Mouse (Mus musculus) midbrain, embryonic 12.5 days (tissue): ENCODE measurements at regions not wholly inside any gene's neighbourhood (a gene's known extent, or its start where the extent isn't known, plus 50 kb on each side); places are given as distances from the start of the nearest gene placed in this dataset.

ENCODE experiments used
- ATAC-seq: fragments of 200-750 bp; cut with Nextera tagmentation; 2 replicates; pipeline ENCODE4 v1.8.0; 2017; ENCODE audit warnings: low read depth, moderate TSS enrichment, moderate library complexity; ENCODE audit not compliant: low FRiP score
- H3K27ac ChIP-seq: fragments of 300-500 bp; sonication (generic); replicated peaks from 2 replicates; pipeline ENCODE4 v1.5.1; 2016; ENCODE audit warnings: mild to moderate bottlenecking
- H3K27me3 ChIP-seq: fragments of 300-500 bp; sonication (generic); 2 replicates; pipeline ENCODE4 v1.6.1; 2016; ENCODE audit warnings: mild to moderate bottlenecking
- H3K36me3 ChIP-seq: fragments of 300-500 bp; sonication (generic); 2 replicates; pipeline ENCODE4 v1.6.1; 2016
- H3K4me1 ChIP-seq: fragments of 300-500 bp; sonication (generic); 2 replicates; pipeline ENCODE4 v1.6.1; 2016
- H3K4me2 ChIP-seq: fragments of 300-500 bp; sonication (generic); replicated peaks from 2 replicates; pipeline ENCODE4 v1.6.1; 2016; ENCODE audit warnings: mild to moderate bottlenecking, moderate library complexity
- H3K4me3 ChIP-seq: fragments of 300-500 bp; sonication (generic); 2 replicates; pipeline ENCODE4 v1.5.1; 2016; ENCODE audit warnings: mild to moderate bottlenecking
- H3K9ac ChIP-seq: fragments of 300-500 bp; sonication (generic); replicated peaks from 2 replicates; pipeline ENCODE4 v1.6.1; 2016; ENCODE audit warnings: mild to moderate bottlenecking, moderate library complexity
- H3K9me3 ChIP-seq: fragments of 300-500 bp; sonication (generic); 2 replicates; pipeline ENCODE4 v1.6.1; 2016; ENCODE audit warnings: mild to moderate bottlenecking
- WGBS: fragments of 180-500 bp; shearing (Covaris S2); methylation state at CpG from one replicate; pipeline ENCODE4 v1.1.7; 2016; 5-methylcytosine and 5-hydroxymethylcytosine counted together

DNA sequence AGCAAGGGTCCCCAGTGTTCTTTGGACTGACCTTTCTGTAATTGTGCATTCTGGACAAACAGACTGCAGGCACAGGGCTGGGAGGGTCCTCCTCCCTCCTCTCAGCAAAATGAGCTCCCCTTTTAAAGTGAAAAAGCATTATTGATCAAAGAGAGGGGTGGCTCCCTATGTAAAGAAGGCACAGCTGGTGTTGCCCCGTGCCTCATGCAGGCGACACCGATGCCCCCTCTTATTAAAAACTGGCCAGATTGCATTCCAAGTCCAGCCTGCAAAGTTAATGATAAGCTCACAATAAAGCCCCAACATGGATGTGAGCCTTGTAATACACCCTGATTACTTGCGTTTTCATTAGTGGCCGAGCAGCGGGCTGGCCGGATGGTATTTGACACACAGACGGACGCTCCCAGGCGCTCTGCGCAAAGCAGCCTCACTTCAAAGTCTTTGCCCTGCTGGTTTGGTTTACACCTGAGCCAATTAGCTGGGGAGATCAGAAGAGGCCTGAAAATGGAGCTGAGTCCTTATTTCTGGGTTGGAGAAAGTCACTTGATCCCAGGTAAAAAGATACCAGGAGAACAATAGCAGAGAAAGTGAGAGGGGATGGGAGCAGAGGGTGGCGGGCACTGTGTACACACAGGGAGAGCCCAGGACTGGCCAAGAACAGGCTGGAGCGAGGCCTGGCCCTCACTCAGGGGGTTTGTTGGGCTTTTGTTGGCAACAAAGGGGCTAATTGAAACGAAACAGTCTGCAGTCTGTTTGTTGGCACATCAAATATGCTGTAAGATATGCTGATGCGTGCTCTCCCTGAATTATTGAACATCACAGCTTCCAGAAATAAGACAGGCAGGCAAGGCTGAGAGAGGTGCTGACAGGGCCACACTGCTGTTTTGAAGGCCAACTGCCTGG, 301.4 kb upstream of the Irx4 start:
- ATAC-seq: peak; percentile 71
- peak overlapping the region; percentile 75 for H3K27ac ChIP-seq
- peak overlapping the region; percentile 28 for H3K4me2 ChIP-seq
- H3K9ac ChIP-seq: peak overlapping the region; percentile 15; the same call in 1 of the 2 replicates
- H3K4me1 ChIP-seq: peaks cover 20% of the 10 kb centered on the region
- no peak overlapping the region for H3K4me3 ChIP-seq
- no peaks in the 10 kb centered on the region for H3K9me3 ChIP-seq
- WGBS: 9% methylated on average over 15 of the region's 15 CpGs
- H3K27me3 ChIP-seq: peaks cover 13% of the 10 kb centered on the region; the same call in 1 of the 2 replicates
- no peaks in the 10 kb centered on the region for H3K36me3 ChIP-seq

GRCm38 (mm10) chr13:72961291-72961690, 299.0 kb upstream of the Irx4 start:
- no peak overlapping the region for H3K27ac ChIP-seq
- no peaks in the 10 kb centered on the region for H3K36me3 ChIP-seq
- WGBS: 92% methylated on average over 3 of the region's 3 CpGs
- no peak overlapping the region for H3K4me3 ChIP-seq
- no peak overlapping the region for H3K9ac ChIP-seq
- peaks cover 8% of the 10 kb centered on the region; the same call in 1 of the 2 replicates for H3K27me3 ChIP-seq
- no peak overlapping the region for H3K4me2 ChIP-seq
- H3K4me1 ChIP-seq: peaks cover 20% of the 10 kb centered on the region
- ATAC-seq: no peak
- no peaks in the 10 kb centered on the region for H3K9me3 ChIP-seq

GRCm38 (mm10) chr13:72972165-72972564, 288.1 kb upstream of the Irx4 start:
- Histone ChIP-seq H3K4me2 (no peak overlapping the region), H3K27ac (no peak overlapping the region), H3K36me3 (no peaks in the 10 kb centered on the region), H3K4me1 (no peaks in the 10 kb centered on the region), H3K9ac (no peak overlapping the region), H3K27me3 (peaks cover 7% of the 10 kb centered on the region; the same call in 1 of the 2 replicates), H3K4me3 (no peak overlapping the region), H3K9me3 (no peaks in the 10 kb centered on the region)
- 94% methylated on average over 4 of the region's 4 CpGs for WGBS
- ATAC-seq: no peak

- Histone ChIP-seq H3K4me2 (no peak overlapping the region), H3K9me3 (no peaks in the 10 kb centered on the region), H3K27ac (no peak overlapping the region), H3K36me3 (no peaks in the 10 kb centered on the region), H3K27me3 (peaks cover 7% of the 10 kb centered on the region; the same call in 1 of the 2 replicates), H3K4me3 (no peak overlapping the region), H3K4me1 (no peaks in the 10 kb centered on the region), H3K9ac (no peak overlapping the region)
- 43% methylated on average over 1 of the region's 1 CpGs for WGBS
- ATAC-seq: no peak
Observed at GRCm38 (mm10) chr13:72972894-72973293, 287.4 kb upstream of the Irx4 start.

- Histone ChIP-seq H3K4me2 (no peak overlapping the region), H3K27me3 (no peaks in the 10 kb centered on the region), H3K4me1 (no peaks in the 10 kb centered on the region), H3K4me3 (no peak overlapping the region), H3K9me3 (no peaks in the 10 kb centered on the region), H3K36me3 (no peaks in the 10 kb centered on the region), H3K9ac (no peak overlapping the region), H3K27ac (no peak overlapping the region)
- WGBS: 86% methylated on average over 6 of the region's 6 CpGs
- ATAC-seq: no peak
Observed at GRCm38 (mm10) chr13:72977213-72977612, 283.1 kb upstream of the Irx4 start.

DNA sequence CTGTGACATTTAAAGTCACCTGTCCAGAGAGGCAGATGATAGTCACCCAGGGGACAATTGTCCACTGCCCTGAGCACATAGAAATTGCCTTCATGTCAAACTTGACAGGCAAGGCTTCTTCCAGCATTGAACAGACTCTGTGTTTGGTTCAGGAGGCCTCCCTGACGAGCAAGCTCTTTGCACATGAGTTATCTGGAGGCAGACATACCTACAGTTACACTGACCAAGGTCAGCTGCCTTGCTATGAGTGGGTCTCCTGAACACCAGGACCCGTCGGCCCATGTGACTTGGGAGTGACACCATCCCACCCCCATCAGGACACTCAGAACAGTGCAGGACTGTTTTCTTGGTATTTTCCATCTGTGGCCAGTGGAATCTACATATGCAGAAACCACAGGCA, 282.3 kb upstream of the Irx4 start:
- no peaks in the 10 kb centered on the region for H3K4me1 ChIP-seq
- H3K4me3 ChIP-seq: no peak overlapping the region
- H3K9ac ChIP-seq: no peak overlapping the region
- H3K36me3 ChIP-seq: no peaks in the 10 kb centered on the region
- H3K27ac ChIP-seq: no peak overlapping the region
- H3K4me2 ChIP-seq: no peak overlapping the region
- 75% methylated on average over 3 of the region's 3 CpGs for WGBS
- H3K9me3 ChIP-seq: no peaks in the 10 kb centered on the region
- H3K27me3 ChIP-seq: no peaks in the 10 kb centered on the region
- no peak for ATAC-seq

- H3K4me2 ChIP-seq: no peak overlapping the region
- H3K27me3 ChIP-seq: no peaks in the 10 kb centered on the region
- no peak overlapping the region for H3K4me3 ChIP-seq
- no peaks in the 10 kb centered on the region for H3K36me3 ChIP-seq
- ATAC-seq: no peak
- no peak overlapping the region for H3K27ac ChIP-seq
- H3K4me1 ChIP-seq: no peaks in the 10 kb centered on the region
- H3K9me3 ChIP-seq: no peaks in the 10 kb centered on the region
- H3K9ac ChIP-seq: no peak overlapping the region
Observed at GRCm38 (mm10) chr13:72978966-72979365, 281.3 kb upstream of the Irx4 start.

- WGBS: 80% methylated on average over 17 of the region's 17 CpGs
- no peaks in the 10 kb centered on the region for H3K4me1 ChIP-seq
- H3K27ac ChIP-seq: no peak overlapping the region
- H3K27me3 ChIP-seq: no peaks in the 10 kb centered on the region
- no peak overlapping the region for H3K9ac ChIP-seq
- no peaks in the 10 kb centered on the region for H3K36me3 ChIP-seq
- H3K9me3 ChIP-seq: no peaks in the 10 kb centered on the region
- no peak for ATAC-seq
- no peak overlapping the region for H3K4me3 ChIP-seq
- H3K4me2 ChIP-seq: no peak overlapping the region
Observed at GRCm38 (mm10) chr13:72992589-72993409, 267.5 kb upstream of the Irx4 start.

DNA sequence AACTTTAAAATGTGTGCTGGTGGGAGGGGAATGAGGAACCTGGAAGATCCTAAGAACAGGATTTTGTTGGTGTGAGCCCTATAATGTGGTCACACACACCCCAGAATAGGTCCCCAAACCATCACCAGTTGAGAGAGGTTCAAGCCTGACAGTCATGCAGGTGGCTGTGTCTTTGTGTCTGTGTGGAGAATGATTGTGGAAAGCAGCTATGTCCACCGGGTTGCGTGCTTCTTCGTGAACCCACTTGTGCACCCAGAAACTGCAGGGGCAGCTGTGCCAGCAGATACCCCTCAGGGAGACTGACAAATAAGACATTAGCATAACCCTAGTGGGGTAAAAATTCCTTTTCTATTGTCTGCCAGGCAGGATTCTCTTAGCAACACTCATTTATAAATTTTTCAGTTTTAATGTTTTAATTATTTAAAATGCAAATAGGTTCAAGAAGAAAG, 266.8 kb upstream of the Irx4 start:
- no peaks in the 10 kb centered on the region for H3K36me3 ChIP-seq
- 79% methylated on average over 3 of the region's 3 CpGs for WGBS
- H3K4me1 ChIP-seq: no peaks in the 10 kb centered on the region
- H3K27ac ChIP-seq: no peak overlapping the region
- no peaks in the 10 kb centered on the region for H3K9me3 ChIP-seq
- H3K4me3 ChIP-seq: no peak overlapping the region
- no peak for ATAC-seq
- H3K9ac ChIP-seq: no peak overlapping the region
- no peaks in the 10 kb centered on the region for H3K27me3 ChIP-seq
- no peak overlapping the region for H3K4me2 ChIP-seq

GRCm38 (mm10) chr13:72994538-72994937, 265.7 kb upstream of the Irx4 start:
- Histone ChIP-seq H3K36me3 (no peaks in the 10 kb centered on the region), H3K9ac (no peak overlapping the region), H3K4me1 (no peaks in the 10 kb centered on the region), H3K9me3 (no peaks in the 10 kb centered on the region), H3K4me3 (no peak overlapping the region), H3K27me3 (no peaks in the 10 kb centered on the region), H3K4me2 (no peak overlapping the region), H3K27ac (no peak overlapping the region)
- ATAC-seq: no peak

DNA sequence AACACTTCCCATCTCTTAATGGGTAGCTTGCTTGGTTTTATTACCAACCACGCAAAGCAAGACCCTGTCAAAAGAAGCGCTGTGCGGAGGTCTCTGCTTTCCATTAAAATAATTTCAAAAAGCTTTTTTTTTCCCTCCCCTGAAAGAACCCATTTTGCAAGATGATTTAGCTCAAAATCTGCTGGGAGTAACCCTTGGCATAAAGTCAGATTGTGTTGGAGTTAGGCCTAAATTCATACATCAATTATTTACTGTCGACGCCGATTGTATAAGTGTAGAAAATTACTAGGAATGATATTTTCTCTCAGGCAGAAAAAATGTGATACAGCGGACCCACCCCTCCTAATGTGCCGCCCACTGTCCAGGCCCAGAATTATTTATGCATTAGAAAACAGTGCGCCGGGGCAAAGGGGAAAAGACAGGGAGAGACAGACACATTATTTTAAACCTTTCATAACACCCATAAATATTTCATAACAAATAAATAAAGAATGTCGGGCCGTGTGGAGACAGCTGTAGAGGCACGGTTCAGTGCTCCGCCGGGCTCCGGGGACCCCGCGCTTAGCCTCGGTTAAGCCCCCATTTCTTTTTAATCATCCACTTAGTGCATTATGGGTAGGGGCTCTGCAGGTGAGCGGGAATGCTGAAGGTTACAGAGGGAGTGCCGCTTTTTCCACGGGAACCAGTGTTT, 251.3 kb upstream of the Irx4 start:
- WGBS: 59% methylated on average over 22 of the region's 22 CpGs
- no peaks in the 10 kb centered on the region for H3K36me3 ChIP-seq
- H3K4me1 ChIP-seq: no peaks in the 10 kb centered on the region
- no peaks in the 10 kb centered on the region for H3K9me3 ChIP-seq
- no peak overlapping the region for H3K4me3 ChIP-seq
- peak overlapping the region; percentile 6; the same call in 1 of the 2 replicates for H3K4me2 ChIP-seq
- peaks cover 26% of the 10 kb centered on the region for H3K27me3 ChIP-seq
- no peak overlapping the region for H3K27ac ChIP-seq
- ATAC-seq: peak; percentile 65
- H3K9ac ChIP-seq: no peak overlapping the region
